Mouse (Mus musculus): ENCODE measurements around the gene Grb14. TPM values are rescaled to one million over a fixed set of nuclear protein-coding genes. Genes with fewer than 3 reads are reported as not detected.

Grb14 gene
- polyA plus RNA-seq, 1 experiment: 6.8 TPM

DNA sequence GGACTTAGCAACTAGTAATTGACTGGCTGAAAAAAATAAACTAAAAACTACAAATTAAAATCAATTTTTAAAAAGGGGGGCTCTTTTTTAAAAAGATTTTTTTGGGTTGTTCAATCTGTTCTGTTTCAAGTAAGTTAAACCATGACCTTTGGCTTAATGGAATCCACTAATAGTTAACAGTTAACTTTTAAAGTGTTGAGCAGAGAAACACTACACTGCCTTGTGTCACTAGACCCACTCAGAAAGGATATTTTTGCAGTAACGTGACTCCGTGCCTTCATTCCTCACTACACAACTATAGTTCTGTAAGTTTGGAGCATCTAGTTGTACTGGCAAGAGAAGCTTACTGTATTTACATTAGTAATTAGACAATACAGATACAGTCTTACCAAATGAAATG lies 50.2 kb downstream of the Grb14 start:
- DNase-seq (ENCODE audit: low read depth): no peak

GRCm38 (mm10) chr2:64973819-64974441 lies 50.9 kb downstream of the Grb14 start:
- DNase-seq (ENCODE audit: low read depth): no peak

GRCm38 (mm10) chr2:64973125-64973524 lies 51.7 kb downstream of the Grb14 start:
- no peak for DNase-seq (ENCODE audit: low read depth)

- no peak for DNase-seq (ENCODE audit: low read depth)
Observed at GRCm38 (mm10) chr2:64971828-64972227, 53.0 kb downstream of the Grb14 start.

DNA sequence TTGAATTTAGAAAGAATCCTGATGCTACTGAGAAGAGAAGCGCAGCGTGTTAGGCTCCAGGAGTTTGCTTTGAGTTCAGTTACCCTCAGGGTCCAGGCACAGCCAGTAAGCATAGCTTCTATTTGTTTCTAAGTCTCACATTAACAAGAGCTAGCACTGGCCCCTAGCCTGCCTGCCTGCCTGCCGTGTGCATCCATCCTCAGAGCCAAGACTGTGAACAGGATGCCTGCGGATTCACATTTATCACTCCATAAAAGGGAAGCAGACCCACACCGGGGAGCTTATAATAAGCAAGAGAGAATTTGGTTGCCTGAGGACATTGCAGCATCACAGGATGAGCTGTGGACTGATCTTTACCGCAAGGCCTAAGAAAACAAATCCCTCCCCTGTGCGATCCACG lies 53.8 kb downstream of the Grb14 start:
- no peak for DNase-seq (ENCODE audit: low read depth)

DNA sequence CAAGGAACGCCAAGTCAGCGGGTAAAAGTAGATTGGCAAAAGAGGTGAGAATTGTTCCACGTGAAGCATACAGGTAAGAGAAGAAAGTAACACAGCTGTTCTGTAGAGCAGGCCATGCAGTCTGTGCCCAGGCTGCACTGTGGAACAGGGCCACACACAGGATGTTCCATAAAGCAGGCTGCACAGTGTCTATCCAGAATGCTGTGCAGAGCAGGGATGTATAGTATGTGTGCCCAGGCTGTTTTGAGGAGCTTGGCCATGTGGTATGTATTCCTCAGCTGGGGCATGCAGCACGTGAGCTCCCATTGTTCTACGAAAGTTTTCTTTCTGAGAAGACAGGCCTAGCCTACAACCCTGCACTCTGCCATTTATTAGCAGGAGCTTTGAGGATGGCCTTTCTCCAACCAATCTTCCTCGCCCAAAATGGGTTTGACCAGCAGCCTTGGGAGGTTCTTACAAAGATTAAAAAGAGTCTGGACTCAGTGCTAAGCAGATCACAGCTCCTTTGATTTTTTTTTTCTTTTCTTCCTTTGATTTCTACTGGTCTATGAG lies 57.8 kb downstream of the Grb14 start:
- DNase-seq (ENCODE audit: low read depth): no peak

DNA sequence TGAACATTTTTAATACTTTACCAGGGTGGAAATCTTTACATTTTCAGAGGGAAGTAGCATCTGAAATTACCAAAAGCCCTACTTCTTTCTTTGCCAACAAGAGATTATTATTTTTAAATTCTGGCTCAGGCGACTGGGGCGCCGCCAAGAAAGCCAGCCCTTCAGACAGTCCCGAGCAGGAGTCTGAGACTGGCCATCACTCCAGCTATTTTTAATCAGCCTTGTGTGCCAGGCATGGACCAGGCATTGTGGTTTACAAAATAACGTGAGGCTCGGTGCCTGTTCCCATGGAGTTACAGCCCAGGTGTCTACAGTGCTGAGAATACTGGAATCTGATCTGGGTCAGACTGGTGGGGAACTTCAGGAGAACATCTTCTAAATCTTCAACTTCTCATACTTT lies 58.5 kb downstream of the Grb14 start:
- no peak for DNase-seq (ENCODE audit: low read depth)

DNA sequence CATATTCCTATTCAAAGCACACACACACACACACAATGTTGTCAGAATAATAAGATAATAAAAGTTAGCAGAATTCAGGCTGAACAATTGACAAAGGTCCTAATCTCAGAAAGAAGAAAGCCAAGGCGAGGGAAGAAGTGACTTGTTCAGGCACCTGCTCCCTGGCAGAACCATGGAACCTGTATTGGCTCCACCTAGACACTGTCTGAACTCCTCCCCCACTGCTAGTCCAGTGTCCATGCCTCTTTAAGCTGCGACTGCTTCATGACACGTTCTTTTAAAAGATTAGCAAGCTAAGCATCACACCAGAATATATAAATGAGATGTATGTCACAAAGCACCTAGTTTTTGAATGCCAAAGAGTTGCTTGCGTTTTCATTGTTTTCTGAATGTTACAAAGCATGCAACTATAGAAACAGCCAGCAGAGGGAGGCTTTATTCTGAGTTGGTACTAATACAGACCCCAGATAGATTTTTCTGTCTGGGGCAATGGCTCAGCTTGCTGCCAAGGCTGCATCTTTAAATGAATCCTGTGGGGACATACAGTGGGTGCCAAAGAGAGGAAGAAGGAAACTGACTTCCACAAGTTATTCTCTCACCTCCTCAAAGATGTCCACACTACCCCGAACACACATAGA lies 59.4 kb downstream of the Grb14 start:
- no peak for DNase-seq (ENCODE audit: low read depth)

- no peak for DNase-seq (ENCODE audit: low read depth)
Observed at GRCm38 (mm10) chr2:64962196-64962595, 62.6 kb downstream of the Grb14 start.

GRCm38 (mm10) chr2:64961381-64961780 lies 63.4 kb downstream of the Grb14 start:
- no peak for DNase-seq (ENCODE audit: low read depth)

GRCm38 (mm10) chr2:64959657-64960056 lies 65.1 kb downstream of the Grb14 start:
- no peak for DNase-seq (ENCODE audit: low read depth)

GRCm38 (mm10) chr2:64955441-64955840 lies 69.3 kb downstream of the Grb14 start:
- no peak for DNase-seq (ENCODE audit: low read depth)

- no peak for DNase-seq (ENCODE audit: low read depth)
Observed at GRCm38 (mm10) chr2:64949210-64949609, 75.6 kb downstream of the Grb14 start.

- DNase-seq (ENCODE audit: low read depth): no peak
Observed at GRCm38 (mm10) chr2:64948418-64949169, 76.2 kb downstream of the Grb14 start.

DNA sequence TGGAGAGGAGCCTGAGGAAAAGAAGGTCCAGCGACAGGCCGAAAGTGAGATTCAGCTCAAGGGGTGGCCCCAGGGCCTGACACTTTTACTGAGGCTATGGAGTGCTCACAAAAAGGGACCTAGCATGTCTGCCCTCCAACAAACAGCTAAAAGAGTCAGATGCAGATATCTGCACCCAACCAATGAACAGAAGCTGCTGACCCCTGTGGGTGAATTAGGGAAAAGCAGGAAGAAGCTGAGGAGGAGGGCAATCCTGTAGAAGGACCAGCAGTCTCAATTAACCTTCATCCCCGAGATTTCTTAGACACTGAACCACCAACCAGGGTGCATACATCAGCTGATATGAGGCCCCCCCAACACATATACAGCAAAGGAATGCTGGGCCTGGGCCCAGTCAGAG lies 77.3 kb downstream of the Grb14 start:
- no peak for DNase-seq (ENCODE audit: low read depth)

GRCm38 (mm10) chr2:64920879-64921278 lies 103.9 kb downstream of the Grb14 start:
- no peak for DNase-seq (ENCODE audit: low read depth)

- DNase-seq (ENCODE audit: low read depth): no peak
Observed at GRCm38 (mm10) chr2:64915448-64915847, 109.3 kb downstream of the Grb14 start.

GRCm38 (mm10) chr2:64904877-64905276 lies 119.9 kb downstream of the Grb14 start:
- no peak for DNase-seq (ENCODE audit: low read depth)

DNA sequence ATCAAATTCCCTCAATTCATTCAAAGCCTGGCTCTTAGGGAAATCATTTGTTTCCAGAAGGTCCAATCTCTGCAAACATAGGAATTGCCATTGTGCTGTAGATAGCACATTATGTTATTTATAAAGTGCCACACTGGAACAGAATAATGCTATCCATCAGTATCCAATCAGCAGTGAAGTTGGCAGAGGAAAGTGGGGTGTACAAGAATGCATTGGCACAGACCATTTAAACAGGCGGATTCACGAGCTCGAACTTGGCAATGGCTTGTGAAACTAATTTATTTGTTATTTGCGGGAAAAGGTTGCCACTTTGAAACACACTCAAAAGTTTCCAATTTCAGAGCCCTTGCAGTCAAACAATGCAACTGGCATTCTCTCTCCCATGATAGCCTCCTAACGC lies 126.9 kb downstream of the Grb14 start:
- DNase-seq (ENCODE audit: low read depth): no peak

DNA sequence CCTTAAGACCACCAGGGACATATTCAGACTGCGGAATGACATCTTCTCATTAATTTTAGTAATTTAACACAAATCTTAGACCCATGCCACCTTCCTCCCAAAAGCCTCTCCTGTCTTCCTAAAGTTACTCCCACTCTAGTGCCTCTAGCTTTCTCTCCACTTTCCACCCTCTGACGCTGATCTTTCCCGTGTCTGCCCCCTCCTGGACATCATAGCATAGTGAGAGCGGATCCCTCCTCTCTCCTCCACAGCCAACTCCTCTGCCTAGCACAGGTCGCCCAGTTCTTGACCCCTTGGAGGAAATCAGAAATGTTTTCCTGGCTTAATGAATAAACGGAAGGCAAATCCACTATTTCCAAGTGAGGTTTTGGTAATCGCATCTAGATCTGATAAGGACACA lies 131.6 kb downstream of the Grb14 start:
- DNase-seq (ENCODE audit: low read depth): no peak

GRCm38 (mm10) chr2:64887098-64887757 lies 137.6 kb downstream of the Grb14 start:
- DNase-seq (ENCODE audit: low read depth): no peak

- DNase-seq (ENCODE audit: low read depth): no peak
Observed at GRCm38 (mm10) chr2:64885696-64886095, 139.1 kb downstream of the Grb14 start.
